ENCODE assay signal across 9 mouse cellular contexts in genomic region chr2:159163985-159164384, GRCm38 (mm10).
A peak's percentile ranks its signal among the peaks of the same experiment; 100 is the strongest.
DNase-seq lines count a peak whose midpoint lies in the region; ATAC-seq lines count a peak whose summit lies in the region.
"Had no signal": no experiment of that assay in that cellular context is flagged by ENCODE, and none has a peak within 500 bp of the region (broad histone marks: within the 10 kb centered on the region; RNA-seq: fewer than 3 reads in every experiment).

No protein-coding gene starts in this region.

- 43% methylated on average over 7 of the region's 7 CpGs for WGBS in hindbrain, embryonic 11.5 days
- WGBS in hindbrain, embryonic 12.5 days = 37% methylated on average over 7 of the region's 7 CpGs

- peak; percentile 72 for DNase-seq in hindbrain, embryonic 11.5 days (ENCODE audit: low spot score)
- DNase-seq in ES-CJ7 (ENCODE audit: low read depth, low spot score) = peak; percentile 74
- DNase-seq in c-Kit-positive CD71-positive TER-119-positive erythroid progenitor cells, embryonic 14.5 days (ENCODE audit: low spot score) = peak; percentile 9
- peak; percentile 55 for DNase-seq in gastrocnemius, adult 18-20 months (ENCODE audit: low spot score)
- peak; percentile 48 for DNase-seq in layer of hippocampus, adult 9-10 months (ENCODE audit: low spot score)
- DNase-seq in spleen, adult 12 weeks (ENCODE audit: low spot score) = no peak

- H3K36me3 ChIP-seq in hindbrain, embryonic 11.5 days (ENCODE audit: control insufficient read depth, insufficient read depth, low read length) = no peaks in the 10 kb centered on the region
- no peaks in the 10 kb centered on the region for H3K36me3 ChIP-seq in hindbrain, embryonic 12.5 days
- H3K36me3 ChIP-seq: limb, embryonic 15.5 days had no signal

- ATAC-seq in hindbrain, embryonic 11.5 days (ENCODE audit: low FRiP score) = no peak
- no peak for ATAC-seq in hindbrain, embryonic 12.5 days (ENCODE audit: low FRiP score)
- ATAC-seq in megakaryocyte-erythroid progenitor cell, adult 5-6 weeks (replicated peaks; ENCODE audit: low FRiP score, low TSS enrichment, poor library complexity, severe bottlenecking) = 0 out of 2 replicates have a peak, but pooled peaks have one; percentile 65

- H3K27ac ChIP-seq in hindbrain, embryonic 11.5 days (ENCODE audit: low read depth, low read length) = no peak overlapping the region
- no peak overlapping the region for H3K27ac ChIP-seq in hindbrain, embryonic 12.5 days
- H3K27ac ChIP-seq: limb, embryonic 15.5 days had no signal

- H3K9me3 ChIP-seq in hindbrain, embryonic 11.5 days (ENCODE audit: control insufficient read depth, low read length) = no peaks in the 10 kb centered on the region
- no peaks in the 10 kb centered on the region for H3K9me3 ChIP-seq in hindbrain, embryonic 12.5 days (replicated peaks)
- H3K9me3 ChIP-seq: limb, embryonic 15.5 days had no signal

- no peaks in the 10 kb centered on the region for H3K4me1 ChIP-seq in hindbrain, embryonic 11.5 days (replicated peaks; ENCODE audit: control insufficient read depth, insufficient read depth, low read length)
- H3K4me1 ChIP-seq in hindbrain, embryonic 12.5 days = no peaks in the 10 kb centered on the region
- H3K4me1 ChIP-seq: limb, embryonic 15.5 days had no signal

- no peak overlapping the region for H3K9ac ChIP-seq in hindbrain, embryonic 11.5 days (ENCODE audit: low read depth, low read length)
- no peak overlapping the region for H3K9ac ChIP-seq in hindbrain, embryonic 12.5 days
- H3K9ac ChIP-seq: limb, embryonic 15.5 days had no signal

- H3K4me2 ChIP-seq in hindbrain, embryonic 11.5 days (replicated peaks; ENCODE audit: low read depth, low read length) = no peak overlapping the region
- no peak overlapping the region for H3K4me2 ChIP-seq in hindbrain, embryonic 12.5 days (replicated peaks)
- H3K4me2 ChIP-seq: limb, embryonic 15.5 days had no signal

- no peak overlapping the region for H3K4me3 ChIP-seq in hindbrain, embryonic 11.5 days (ENCODE audit: low read depth, low read length)
- H3K4me3 ChIP-seq in hindbrain, embryonic 12.5 days = no peak overlapping the region
- H3K4me3 ChIP-seq: limb, embryonic 15.5 days had no signal

- H3K27me3 ChIP-seq in hindbrain, embryonic 11.5 days (ENCODE audit: control insufficient read depth, insufficient read depth, low read length) = no peaks in the 10 kb centered on the region
- H3K27me3 ChIP-seq in hindbrain, embryonic 12.5 days = no peaks in the 10 kb centered on the region
- H3K27me3 ChIP-seq: limb, embryonic 15.5 days had no signal
